Comparison of ENCODE assay signal across 1 mouse cellular context in genomic region chr10:40330262-40330661, GRCm38 (mm10).
TF ChIP-seq lines count a peak whose summit lies in the region.

No protein-coding gene starts in this region.

TF ChIP-seq in MEL, 35 proteins besides CTCF, POLR2A, EP300 and RAD21 (continued from another document):
- TF ChIP-seq UBTF (IDR thresholded peaks at IDR 0.05; ENCODE audit: borderline replicate concordance, insufficient read depth, low read depth, low read length) (no peak), SMC3 (IDR thresholded peaks at IDR 0.05; ENCODE audit: low read depth, low read length) (no peak)
